Mouse (Mus musculus) cerebellum, postnatal 36 days (tissue): ENCODE results near the gene Prss8.
"Not testable (repeated sequence)": the region's sequence is repeated elsewhere in the genome, so short reads cannot be mapped to it uniquely, and the experiment has no call there.

Experiments
- DNase-seq, 2 experiments: peaks; one replicate each; pipeline ENCODE4 v3.0.0; 2021 to 2022; ENCODE audit warnings: mixed read lengths in 2 of 2

Prss8 gene

DNA sequence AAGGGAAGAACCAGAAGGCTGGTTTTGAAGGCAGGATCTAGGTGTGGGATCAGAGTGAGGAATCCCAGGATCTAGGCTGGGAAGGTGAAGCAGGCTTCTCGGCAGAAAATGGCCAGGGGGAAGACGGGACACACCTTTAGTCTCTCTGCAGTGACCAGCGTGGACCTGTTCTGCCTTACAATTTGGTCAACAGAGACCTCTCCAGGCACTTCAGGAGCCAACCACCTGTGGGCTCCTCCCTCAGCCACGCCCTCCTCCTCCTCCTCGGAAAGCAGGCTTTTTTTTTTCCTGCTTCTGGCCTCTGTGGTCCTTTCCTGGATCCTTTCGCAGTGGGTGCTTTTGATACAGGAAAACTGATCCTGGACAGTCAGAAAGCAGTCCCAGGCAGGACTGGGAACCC is at the start of gene Prss8:
Prss8 (minus strand) TSS at position 182 of the 400 bp plus-strand sequence.
- no peak for DNase-seq

DNA sequence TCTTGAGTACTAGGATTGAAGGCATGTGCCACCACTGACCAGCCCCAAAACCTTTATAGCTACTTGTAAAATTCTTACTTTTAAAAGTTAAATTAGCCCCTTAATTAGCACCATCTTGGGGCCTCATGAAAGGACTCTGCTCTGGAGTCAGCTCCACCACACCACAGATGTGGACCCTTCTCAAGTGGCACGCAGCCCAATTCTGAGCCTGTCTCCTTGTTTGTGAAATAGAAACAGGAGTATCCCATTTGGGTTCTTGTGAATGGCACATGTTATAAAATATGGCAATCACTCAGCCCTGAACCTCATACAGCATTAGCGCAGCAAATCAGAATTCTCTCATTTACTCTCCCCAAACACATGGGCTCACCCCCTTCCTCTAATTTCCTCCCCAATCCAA is 49.0 kb upstream of the Prss8 start:
- DNase-seq = no peak

DNA sequence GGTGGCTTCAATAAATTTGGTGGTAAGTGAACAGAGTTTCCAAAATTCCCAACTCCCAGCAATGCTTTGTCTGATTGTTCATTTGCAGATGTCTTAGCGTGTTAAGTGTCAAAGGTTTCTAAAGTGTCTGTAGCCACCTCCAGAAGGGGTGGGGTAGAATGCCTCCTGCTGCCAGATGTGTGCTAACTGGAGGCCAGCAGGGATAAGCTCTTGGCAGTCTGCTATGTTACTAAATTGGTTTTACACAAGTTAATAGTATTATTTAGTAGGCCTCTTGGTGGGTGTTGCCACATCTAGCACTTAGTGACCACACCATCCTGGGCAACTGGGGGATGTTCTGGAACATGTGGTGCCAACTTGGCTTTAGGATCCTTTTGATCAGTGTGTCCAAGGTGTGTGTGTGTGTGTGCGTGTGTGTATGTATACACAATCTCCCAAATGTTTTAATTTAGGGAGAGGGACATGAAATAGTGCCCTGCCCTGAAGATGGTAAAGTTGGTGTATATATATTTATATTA is 44.6 kb upstream of the Prss8 start:
- no peak for DNase-seq

DNA sequence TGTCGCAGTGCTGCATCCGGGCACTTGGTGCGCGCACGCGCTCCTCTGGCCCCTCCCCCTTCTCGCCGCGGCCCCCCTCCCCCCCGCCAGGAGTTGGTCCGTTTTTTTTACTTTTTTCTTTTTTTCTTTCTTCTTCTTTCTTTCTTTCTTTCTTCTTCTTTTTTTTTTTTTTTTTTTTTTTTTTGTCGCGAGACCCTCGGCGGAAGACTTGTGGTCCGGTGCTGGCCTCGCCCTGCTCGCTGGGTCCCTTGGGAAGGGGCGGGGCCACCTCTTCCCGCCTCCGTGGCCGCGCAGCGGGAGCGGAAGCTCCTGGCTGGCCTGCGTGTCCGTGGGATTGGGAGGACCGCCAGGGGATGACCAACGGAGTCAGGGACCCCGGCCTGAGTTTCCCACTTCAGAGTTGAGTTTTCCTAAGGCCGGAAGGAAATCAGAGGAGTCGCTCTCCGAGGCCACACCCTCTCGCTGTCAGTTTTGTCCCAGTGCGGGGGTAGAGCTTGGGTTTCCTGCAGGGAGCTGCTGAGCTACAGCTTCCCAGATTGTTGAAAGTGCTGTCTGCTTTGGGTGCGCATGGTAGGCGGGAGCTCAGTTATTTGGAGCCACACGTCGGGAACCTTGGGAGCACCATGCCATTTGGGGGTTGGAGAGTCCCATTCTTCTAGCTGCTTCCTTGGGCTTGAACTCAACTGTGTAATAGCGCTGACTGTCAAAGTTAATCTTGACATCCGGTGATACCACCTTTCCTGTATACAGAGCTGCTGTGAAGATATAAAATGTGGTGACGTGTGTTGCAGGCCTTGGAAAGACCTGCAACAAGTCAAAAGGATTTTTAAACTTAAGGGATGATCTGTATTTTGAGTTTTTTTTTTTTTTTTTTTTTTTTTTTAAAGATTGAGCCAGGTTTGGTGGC is 38.3 kb upstream of the Prss8 start:
- peak; percentile 61 to 70 for DNase-seq

DNA sequence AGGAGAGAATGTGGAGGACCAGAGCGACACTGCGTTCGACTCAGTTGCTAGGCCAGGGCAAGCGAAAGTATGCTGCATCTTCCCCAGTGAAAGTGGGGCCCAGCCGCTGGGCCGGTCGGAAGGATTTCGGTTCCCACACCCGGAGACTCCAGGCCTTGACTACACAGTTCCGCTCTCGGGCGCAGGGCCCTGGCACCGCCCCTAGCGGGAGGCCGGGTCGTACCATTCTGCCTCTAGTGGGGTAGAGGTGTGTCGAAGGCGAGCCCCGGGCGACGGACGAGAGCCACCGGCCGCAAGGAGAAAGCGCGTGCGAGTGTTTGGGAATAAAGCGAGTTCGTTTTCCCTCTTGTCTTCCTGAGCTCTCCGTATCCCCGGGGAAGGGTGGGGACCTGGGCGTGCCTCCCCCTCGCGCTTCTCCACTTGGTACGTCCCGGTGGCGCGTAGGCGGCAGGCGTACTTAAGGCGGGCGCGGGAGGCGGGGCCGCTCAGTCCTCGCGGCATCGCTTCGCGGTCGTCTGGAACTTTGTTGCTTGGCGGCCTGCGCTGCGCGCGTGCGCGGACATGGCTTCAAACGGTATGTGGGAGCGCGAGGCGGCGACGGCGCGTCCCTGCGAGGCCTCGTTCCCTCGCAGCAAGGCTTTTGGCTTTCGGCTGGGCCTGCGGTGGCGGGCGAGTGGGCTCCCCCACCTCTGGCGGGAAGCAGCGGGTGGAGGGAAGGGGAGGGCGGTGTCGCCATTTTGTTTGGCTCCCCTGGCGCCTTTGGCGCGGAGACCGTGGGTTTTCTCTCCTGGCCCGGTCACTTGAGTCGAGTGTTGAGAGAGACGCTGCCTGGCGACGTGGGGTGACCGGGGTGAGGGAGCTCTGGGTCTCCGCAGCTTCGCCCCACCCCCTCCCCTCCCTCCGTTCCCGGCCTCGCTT is 37.4 kb upstream of the Prss8 start, which contains the start of gene Fus:
Fus (plus strand) TSS at position 454 of the 918 bp plus-strand sequence.
- DNase-seq = peak; percentile 95 to 97

DNA sequence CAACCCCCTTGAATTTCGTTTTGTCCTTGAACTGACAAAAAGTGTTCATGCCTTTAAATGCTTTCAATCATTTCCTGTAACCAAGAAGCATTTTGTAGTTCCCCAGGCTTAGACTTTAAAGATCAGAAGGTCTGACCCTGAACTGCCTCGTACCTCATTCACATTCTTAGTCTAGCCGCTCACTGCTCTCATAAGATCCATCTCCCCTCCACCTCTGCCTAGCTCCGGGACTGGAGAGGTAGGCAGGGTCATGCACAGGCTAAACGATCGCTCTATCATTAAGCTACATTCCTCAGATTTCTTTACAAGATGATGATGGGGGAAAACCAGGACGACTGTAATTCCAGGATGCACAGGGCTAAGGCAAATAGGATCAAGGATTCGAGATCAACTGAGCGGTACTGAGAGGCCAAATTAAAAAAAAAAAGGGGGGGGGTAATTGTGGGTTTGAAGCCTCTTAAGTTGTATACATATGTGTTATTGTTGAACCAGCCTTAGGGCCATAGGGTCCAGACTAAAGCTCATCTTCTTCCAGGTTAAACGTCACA is 36.5 kb upstream of the Prss8 start:
- peak in 1 of 2 experiments; percentile 15 for DNase-seq

DNA sequence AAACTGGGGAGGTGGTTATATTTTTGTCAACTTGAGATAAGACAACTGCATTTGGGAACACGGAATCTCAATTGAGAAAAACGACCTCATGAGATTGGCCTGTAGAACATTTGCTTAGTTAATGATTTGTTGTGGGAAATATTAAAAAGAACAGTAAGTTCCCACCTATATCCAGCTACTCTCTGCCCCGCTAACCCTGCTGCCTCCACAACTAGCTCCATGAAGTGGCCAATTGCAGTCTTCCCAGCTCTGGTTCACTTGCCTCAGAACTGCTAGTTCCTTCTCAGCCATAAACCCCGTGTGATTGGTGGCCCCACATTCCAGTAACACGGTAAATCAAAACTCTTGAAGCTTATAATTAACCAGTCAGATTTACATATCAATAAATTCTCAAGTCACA is 29.5 kb upstream of the Prss8 start:
- DNase-seq = no peak

DNA sequence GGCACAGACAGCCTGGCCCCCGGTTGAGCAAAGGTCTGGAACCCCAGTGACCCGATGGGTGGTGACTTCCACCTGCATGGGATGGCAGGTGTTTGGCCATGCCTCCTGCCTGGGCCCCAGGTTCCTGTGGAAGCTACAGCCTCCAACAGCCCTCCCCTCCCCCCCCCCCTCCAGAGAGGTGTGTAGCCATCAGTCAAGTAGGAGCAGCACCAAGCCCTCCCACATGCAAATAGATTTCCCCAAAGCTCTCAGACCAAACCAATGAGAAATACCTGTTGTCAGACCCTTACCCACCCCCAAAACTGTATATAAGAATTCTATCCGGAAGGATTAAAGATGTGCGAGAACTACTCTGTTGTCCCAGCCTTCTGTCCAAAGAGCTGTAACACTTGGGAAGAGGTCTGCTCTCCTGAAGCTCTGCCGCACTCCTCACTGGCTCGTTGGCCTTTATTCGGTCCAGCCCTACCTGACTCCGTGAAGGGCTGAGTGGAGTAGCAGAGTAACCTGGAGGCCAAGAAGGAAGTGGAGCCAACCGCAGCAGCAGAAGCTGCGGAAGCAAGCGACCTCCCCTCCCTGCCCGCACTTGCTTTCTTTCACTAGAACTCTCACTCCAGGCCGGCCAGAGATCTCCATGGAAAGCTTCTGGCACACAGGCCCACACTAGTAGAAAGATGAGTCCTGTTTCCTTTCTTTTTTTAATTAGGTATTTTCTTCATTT is 23.1 kb upstream of the Prss8 start:
- DNase-seq = no peak

DNA sequence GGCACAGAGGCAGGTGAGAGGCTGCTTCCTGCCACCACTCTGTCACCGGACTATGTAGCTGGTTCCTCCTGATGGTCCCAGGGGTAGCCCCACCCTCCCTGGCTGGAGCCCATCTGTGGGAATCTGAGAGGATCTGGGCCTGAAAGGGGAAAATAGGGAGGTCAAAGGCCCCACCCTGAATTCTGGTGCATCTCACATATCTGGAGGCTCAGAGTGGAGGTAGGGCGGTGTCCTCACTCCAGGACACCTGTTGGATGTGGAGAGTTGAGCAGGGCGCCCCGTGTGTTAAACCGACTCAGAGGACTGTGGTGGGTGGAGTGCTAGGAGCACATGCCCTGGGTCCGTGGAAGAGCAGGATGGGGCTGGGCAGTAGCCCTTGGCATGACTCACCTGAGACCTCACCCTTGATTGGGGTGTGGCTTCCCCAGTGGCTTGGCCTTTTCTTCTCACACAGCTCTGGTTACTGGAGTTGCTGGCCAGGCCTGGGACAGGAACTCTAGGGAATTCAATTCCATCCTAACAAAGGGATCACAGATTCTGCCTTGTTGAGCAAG is 16.6 kb upstream of the Prss8 start, which contains the start of gene Prss36:
Prss36 (minus strand) TSS at position 256 of the 554 bp plus-strand sequence.
- no peak for DNase-seq

DNA sequence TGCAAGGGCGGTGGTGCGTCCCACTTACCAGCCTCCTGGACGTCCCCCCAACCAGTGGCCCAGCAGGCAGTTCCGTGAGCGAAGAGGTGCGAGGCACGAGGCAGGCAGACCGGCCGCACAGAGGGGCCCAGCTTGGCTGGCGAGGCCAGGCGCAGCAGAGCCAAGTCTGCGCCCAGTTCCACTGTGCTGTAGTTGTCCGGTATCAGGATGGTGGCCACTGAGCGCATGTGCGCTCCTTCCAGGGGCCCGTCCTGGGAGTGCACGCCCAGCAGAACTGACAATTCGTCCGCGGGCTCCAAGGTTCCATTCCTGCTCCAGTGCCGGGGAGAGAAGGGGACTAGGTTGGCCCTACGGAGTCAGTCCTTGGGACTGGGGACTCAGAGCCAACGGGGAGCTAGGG is 14.7 kb upstream of the Prss8 start:
- no peak for DNase-seq

DNA sequence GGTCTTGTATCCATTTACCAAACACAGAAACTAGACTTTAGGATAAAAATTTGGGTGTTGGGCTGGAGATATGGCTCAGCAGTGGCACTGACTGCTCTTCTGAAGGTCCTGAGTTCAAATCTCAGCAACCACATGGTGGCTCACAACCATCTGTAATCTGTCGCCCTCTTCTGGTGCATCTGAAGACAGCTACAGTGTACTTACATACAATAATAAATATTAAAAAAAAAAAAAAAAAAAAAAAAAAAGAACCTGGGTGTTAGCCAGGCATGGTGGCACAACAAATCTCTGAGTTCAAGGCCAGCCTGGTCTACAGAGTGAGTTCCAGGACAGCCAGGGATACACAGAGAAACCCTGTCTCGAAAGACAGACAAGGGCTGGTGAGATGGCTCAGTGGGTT is 12.2 kb upstream of the Prss8 start:
- not testable (repeated sequence) for DNase-seq

DNA sequence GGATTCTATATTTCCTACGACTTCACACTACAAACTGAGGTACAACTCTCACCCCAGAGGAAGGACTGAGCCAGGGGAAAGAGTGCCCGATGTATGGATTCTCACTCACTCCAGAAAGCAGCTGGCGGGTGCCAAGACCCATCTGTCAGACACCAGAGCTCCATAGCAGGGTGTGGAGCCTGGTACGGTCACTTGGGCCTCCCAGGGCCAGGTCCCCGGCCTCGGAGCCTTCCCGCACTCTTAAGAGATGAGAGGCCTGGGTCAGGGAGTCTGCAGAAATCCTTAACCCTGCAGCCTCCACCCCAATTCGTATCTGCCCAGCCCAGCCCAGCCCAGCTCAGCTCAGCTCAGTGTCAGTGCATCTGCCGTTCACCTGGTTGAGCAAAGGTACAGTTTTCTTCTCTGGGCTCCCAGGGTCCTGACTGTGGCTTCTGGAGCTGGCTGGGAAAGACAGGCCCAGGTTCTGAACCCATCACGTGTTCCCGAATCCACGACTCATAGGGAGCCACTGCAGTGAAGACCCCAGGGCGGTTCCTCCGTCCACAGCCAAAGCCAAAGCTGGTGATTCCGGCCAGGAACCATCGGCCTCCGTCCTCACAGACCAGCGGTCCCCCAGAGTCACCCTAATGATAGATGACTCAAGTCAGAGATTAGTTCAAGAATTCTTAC is 6.4 kb upstream of the Prss8 start:
- DNase-seq = peak in 1 of 2 experiments; percentile 27

DNA sequence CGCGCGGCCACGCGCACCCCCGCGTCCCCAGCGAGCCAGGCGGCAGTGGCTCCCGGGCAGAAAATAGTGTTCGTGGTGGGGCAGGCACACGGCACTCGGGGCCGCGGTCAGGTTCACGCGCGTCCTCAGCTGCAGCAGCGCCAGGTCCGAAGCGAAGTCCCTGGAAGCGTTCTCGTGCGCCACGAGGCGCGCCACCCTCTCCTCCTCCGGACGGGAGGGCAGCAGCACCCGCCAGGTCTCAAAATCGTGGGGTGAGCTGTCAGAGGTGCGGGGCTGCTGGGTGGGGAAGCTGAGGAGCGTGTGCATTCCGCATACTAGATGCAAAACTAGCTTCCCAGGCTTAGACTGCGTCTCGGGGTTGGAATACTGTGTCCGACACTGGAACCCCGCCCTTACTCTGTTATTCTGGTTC is 5.8 kb upstream of the Prss8 start:
- no peak for DNase-seq

DNA sequence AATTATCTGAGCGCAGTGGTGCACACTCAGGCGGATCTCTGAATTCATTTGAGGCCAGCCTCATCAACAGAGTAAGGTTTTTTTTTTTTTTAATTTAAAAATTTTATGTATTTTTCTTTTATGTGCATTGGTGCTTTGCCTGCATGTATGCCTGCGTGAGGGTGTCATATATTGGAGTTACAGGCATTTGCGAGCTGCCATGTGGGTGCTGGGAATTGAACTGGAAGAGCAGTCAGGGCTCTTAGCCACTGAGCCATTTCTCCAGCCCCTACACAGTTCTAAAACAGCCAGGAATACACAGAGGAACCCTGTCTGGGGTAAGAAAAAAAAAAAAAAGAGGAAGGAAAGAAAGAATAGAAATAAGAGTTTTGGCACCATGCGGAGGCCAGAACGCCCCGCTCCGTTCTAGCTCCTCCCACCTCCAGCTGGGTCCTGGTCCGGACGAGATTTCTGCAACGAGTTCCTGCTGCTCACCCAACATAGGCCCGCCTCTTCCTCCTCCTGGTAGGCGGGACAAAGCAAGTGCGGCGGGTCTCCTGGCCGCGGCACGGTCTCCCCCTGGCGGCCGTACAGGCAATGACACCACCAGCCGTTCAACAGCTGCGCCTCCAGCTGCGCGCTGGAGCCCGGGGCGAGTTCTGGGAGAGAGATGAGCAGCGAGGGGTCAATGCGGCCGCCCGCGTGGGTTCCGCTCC is 5.3 kb upstream of the Prss8 start:
- DNase-seq = peak; percentile 94

DNA sequence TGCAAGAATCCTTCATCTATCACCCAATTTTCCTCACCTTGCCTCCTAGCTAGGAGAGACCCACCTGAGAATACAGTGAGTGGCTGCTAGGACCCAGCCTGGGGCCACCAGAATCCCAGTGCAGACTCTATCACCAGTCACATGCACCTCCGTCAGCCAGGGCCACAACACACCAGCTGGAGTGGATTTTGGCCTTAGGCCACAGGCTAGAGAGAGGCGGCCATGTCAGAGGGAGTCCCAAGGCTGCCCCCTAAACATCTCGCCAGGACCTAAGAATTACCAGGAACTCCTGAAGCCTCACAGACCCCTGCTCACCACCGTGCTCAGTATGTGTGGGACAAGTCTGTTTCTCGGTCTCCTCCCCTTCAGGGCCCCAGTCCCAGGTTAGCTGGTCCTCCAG is 4.2 kb upstream of the Prss8 start:
- DNase-seq = no peak

DNA sequence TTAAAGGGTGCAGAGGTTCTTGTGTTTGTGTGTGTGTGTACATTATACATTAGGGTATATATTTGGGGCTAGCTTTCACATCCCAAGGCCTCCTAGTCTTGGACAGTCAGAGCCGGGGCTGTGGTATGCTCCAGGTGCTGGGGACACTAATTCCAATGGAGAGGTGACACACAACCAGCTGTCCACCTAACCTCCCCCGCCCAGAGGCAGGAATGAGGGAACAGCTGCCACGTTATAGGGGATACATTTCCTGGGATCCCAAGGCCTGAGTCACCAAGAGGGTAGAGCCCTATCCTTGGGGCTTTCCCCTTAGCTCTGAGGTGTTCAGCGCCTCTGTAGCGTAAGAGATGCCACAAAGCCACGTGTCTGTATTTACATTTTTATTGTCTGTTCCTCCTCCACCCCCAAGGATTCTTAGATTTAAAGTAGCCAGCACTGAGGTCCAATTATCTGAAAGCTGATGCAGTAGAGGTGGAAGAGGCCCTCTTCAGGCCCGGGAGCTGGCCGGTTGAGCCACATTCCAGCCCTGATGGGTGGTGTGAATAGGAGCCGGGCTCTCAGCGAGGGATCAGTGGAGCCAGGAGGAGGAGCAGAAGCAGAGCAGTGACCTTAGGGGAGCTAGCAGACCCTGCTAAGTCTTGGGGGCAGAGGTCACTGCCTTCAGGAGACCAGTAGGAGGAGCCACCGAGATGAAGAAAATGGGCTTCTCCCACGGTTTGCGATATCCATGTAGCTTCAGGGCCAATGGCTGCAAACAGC is 2.5 kb upstream of the Prss8 start:
- DNase-seq = no peak

DNA sequence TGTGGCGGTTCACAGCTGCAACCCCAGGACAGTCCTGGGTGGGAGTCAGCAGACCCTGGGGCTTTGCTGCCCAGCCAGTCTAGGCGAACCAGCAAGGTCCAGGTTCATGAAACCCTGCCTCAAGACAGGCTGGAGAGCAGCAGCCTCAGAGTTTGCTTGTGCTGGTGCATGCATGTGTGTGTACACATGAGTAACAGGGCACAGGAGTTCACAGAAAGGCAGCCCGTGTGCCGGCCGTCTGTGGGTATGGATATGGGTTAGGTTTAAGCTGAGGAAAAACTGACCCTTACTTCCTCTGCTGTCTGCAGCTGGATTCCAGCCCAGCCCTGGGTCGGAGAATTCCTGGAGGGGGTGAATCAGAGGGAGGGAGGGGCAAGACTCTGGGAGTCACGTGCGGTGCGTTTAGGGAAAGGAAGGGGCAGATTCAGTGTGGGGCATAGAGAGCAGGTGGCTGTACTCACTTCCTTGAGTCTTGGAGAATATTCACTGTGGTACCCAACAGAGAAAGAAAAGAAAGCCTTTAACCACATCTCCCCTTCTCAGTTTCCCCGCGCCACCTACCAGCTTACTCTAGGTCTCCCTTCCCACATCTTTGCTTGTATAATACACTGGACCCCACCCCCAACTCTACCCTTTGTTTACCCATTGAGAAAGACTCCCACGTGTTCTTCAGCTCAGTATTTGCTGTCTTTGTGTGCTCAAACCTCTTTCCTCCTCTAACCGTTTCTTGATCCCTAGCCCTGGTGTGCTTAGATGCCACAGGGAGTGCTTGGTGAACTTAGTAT is 1.6 kb upstream of the Prss8 start:
- no peak for DNase-seq

DNA sequence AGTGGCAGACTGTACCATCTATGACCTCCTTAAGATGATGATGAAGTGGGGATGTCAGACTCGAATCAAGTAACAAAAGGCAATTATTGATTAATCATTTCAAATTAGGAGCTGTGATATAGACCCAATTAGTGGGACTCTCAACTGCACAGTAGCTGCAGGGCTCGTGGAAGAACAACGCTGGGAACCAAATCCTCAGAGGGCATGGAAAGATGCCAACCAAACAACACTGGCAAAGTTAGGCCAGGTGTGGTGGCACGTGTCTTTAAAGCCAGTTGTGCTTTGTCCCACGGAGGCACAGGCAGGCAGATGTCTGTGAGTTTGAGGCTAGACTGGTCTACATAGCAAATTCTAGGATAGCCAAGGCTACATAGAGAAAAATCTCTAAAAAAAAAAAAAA is 732 bp upstream of the Prss8 start:
- DNase-seq = no peak

DNA sequence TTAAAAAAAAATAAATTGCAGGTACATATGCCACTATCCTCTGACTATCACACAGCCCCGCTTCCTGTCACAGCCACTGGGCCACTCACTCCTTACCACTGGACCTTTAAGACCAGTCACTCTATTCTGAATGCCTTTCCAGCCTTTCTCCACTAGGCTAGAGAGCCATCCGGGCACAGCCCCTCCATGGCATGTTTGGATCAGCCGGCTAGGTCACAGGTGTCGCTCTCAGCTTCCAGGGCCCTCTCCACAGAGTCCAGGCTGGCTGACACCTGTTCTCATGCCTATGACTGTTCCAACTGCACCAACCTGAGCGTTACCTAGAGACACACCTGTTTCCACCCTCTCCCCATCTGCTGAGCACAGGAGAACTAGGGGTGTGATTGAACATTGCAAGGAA is 1.3 kb downstream of the Prss8 start:
- peak in 1 of 2 experiments; percentile 33 for DNase-seq
